Mouse (Mus musculus) bone marrow macrophage, adult 2 months (primary cell): ENCODE measurements around the gene Olfr965. TPM values are rescaled to one million over a fixed set of nuclear protein-coding genes. Genes with fewer than 3 reads are reported as not detected.

Experiments
- H3K27ac ChIP-seq: 2 replicates; pipeline ENCODE4 v1.5.1; 2012; ENCODE audit warnings: low read depth, low read length; ENCODE audit not compliant: insufficient read depth
- H3K4me1 ChIP-seq: 2 replicates; pipeline ENCODE4 v1.6.1; 2012; ENCODE audit warnings: low read length; ENCODE audit not compliant: control insufficient read depth, insufficient read depth
- H3K4me3 ChIP-seq: 2 replicates; pipeline ENCODE4 v1.5.1; 2012; ENCODE audit warnings: mild to moderate bottlenecking, low read length, moderate library complexity; ENCODE audit not compliant: insufficient read depth
- CTCF ChIP-seq: IDR thresholded peaks from 2 replicates; pipeline ENCODE4 v1.5.1; 2012; ENCODE audit warnings: low read depth, mild to moderate bottlenecking, low read length, moderate library complexity
- POLR2A ChIP-seq: IDR thresholded peaks from 2 replicates; pipeline ENCODE4 v1.6.1; 2012; ENCODE audit warnings: mild to moderate bottlenecking, low read depth, low read length, borderline replicate concordance
- polyA plus RNA-seq: library from polyadenylated mRNA; stranded (reverse); fragments of >200 nt; gene quantifications from 2 replicates; pipeline ENCODE4 v1.2.4, GENCODE M21; 2012; ENCODE audit not compliant: missing spikeins, insufficient read depth, insufficient read length

Gene Olfr965
- polyA plus RNA-seq, 1 experiment = not detected

DNA sequence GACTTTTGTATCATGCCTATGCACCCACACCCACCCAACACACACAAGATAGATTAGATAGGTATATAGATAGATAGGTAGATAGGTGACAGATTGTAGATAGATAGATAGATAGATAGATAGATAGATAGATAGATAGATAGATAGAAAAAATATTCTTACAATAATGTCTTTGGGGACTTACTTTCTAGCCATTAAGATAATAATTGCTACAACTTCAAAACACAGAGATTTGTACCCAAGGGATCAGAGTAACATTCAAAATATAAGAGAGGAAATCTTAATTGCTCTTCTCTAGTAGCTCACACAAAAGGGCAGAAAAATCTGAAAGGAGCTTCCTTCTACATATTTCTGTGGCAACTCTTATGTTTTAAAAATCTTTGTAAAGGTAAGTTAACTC, 34.8 kb downstream of the Olfr965 start, which contains the start of gene Olfr967:
TSS of gene Olfr967 (plus strand) at position 301 of the 400 bp plus-strand sequence.
- Histone ChIP-seq H3K4me1 (no peaks in the 10 kb centered on the region), H3K4me3 (no peak within 1 kb of the TSS)
- TF ChIP-seq POLR2A (no peak), CTCF (no peak)

GRCm38 (mm10) chr9:39746428-39746827, 35.3 kb downstream of the Olfr965 start:
- Histone ChIP-seq H3K4me1 (no peaks in the 10 kb centered on the region), H3K4me3 (no peak overlapping the region), H3K27ac (no peak overlapping the region)
- TF ChIP-seq CTCF (no peak), POLR2A (no peak)

More for the DNA sequence above, 34.8 kb downstream of the Olfr965 start, which contains the start of gene Olfr967:
- no peak within 1 kb of the TSS for H3K27ac ChIP-seq

Other genes starting within 250 kb of the Olfr965 start
- not detected in 2 replicates for gene Olfr955, start 239.4 kb upstream of the Olfr965 start, polyA plus RNA-seq
- not detected in 2 replicates for gene Olfr44, start 217.4 kb upstream of the Olfr965 start, polyA plus RNA-seq
- not detected in 2 replicates for gene Olfr957, start 195.5 kb upstream of the Olfr965 start, polyA plus RNA-seq
- not detected in 2 replicates for gene Olfr958, start 157.3 kb upstream of the Olfr965 start, polyA plus RNA-seq
- gene Olfr959, start 135.8 kb upstream of the Olfr965 start, polyA plus RNA-seq = not detected in 2 replicates
- gene AW551984, start 107.0 kb upstream of the Olfr965 start, polyA plus RNA-seq = not detected in 2 replicates
- gene Olfr148, start 100.7 kb upstream of the Olfr965 start, polyA plus RNA-seq = not detected in 2 replicates
- not detected in 2 replicates for gene Olfr960, start 90.0 kb upstream of the Olfr965 start, polyA plus RNA-seq
- not detected in 2 replicates for gene Olfr961, start 66.3 kb upstream of the Olfr965 start, polyA plus RNA-seq
- not detected in 2 replicates for gene Olfr963, start 44.1 kb upstream of the Olfr965 start, polyA plus RNA-seq
- 0.28 TPM in 1 of 2 replicates, not detected in the other for gene Olfr149, start 4.2 kb upstream of the Olfr965 start, polyA plus RNA-seq
- gene Olfr150, start 19.6 kb downstream of the Olfr965 start, polyA plus RNA-seq = not detected in 2 replicates
- not detected in 2 replicates for gene Olfr967, start 34.9 kb downstream of the Olfr965 start, polyA plus RNA-seq
- gene Olfr968, start 71.9 kb downstream of the Olfr965 start, polyA plus RNA-seq = not detected in 2 replicates
- gene Olfr969, start 79.6 kb downstream of the Olfr965 start, polyA plus RNA-seq = not detected in 2 replicates
- gene Olfr970, start 97.5 kb downstream of the Olfr965 start, polyA plus RNA-seq = not detected in 2 replicates
- not detected in 2 replicates for gene Olfr971, start 125.5 kb downstream of the Olfr965 start, polyA plus RNA-seq
- not detected in 2 replicates for gene Olfr972, start 155.1 kb downstream of the Olfr965 start, polyA plus RNA-seq
- gene Olfr229, start 196.0 kb downstream of the Olfr965 start, polyA plus RNA-seq = not detected in 2 replicates
- gene Olfr974, start 226.1 kb downstream of the Olfr965 start, polyA plus RNA-seq = not detected in 2 replicates
- not detected in 2 replicates for gene Olfr975, start 240.7 kb downstream of the Olfr965 start, polyA plus RNA-seq
- gene Olfr976, start 249.8 kb downstream of the Olfr965 start, polyA plus RNA-seq = not detected in 2 replicates